Mouse (Mus musculus) bone marrow macrophage, adult 2 months (primary cell): Measurements from ENCODE around the gene Git1. TPM values are rescaled to one million over a fixed set of nuclear protein-coding genes. Genes with fewer than 3 reads are reported as not detected.

Experiments used
- H3K27ac ChIP-seq: 2 replicates; pipeline ENCODE4 v1.5.1; 2012; ENCODE audit warnings: low read depth, low read length; ENCODE audit not compliant: insufficient read depth
- H3K4me1 ChIP-seq: 2 replicates; pipeline ENCODE4 v1.6.1; 2012; ENCODE audit warnings: low read length; ENCODE audit not compliant: control insufficient read depth, insufficient read depth
- H3K4me3 ChIP-seq: 2 replicates; pipeline ENCODE4 v1.5.1; 2012; ENCODE audit warnings: mild to moderate bottlenecking, low read length, moderate library complexity; ENCODE audit not compliant: insufficient read depth
- CTCF ChIP-seq: IDR thresholded peaks from 2 replicates; pipeline ENCODE4 v1.5.1; 2012; ENCODE audit warnings: low read depth, mild to moderate bottlenecking, low read length, moderate library complexity
- POLR2A ChIP-seq: IDR thresholded peaks from 2 replicates; pipeline ENCODE4 v1.6.1; 2012; ENCODE audit warnings: mild to moderate bottlenecking, low read depth, low read length, borderline replicate concordance
- polyA plus RNA-seq: library from polyadenylated mRNA; stranded (reverse); fragments of >200 nt; gene quantifications from 2 replicates; pipeline ENCODE4 v1.2.4, GENCODE M21; 2012; ENCODE audit not compliant: missing spikeins, insufficient read depth, insufficient read length

The Git1 gene
- polyA plus RNA-seq, 1 experiment, result 34.0 TPM

- Histone ChIP-seq H3K27ac (no peak overlapping the region), H3K4me1 (peaks cover 35% of the 10 kb centered on the region), H3K4me3 (no peak overlapping the region)
- TF ChIP-seq CTCF, result no peak
- TF ChIP-seq POLR2A, result no peak
Measured at GRCm38 (mm10) chr11:77498261-77499139, 5.1 kb downstream of the Git1 start.

DNA sequence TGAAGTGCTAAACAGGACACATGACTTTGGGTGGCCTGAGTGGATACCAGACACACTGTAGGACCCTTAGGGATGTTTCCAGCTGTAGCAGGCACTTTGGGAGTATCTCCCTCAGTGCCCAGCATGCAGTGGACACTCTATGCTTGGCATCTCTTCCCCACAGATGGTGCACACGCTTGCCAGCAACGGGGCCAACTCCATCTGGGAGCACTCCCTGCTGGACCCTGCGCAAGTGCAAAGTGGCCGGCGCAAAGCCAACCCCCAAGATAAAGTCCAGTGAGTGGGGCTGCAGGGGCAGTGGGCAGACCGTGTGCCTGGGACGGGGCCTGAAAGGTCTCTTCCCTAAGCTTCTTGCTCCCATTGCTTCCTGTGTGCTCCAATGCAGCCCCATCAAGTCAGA, 6.0 kb downstream of the Git1 start:
- peaks cover 35% of the 10 kb centered on the region for H3K4me1 ChIP-seq
- no peak for TF ChIP-seq POLR2A
- no peak for TF ChIP-seq CTCF
- H3K27ac ChIP-seq, result no peak overlapping the region
- H3K4me3 ChIP-seq, result no peak overlapping the region

DNA sequence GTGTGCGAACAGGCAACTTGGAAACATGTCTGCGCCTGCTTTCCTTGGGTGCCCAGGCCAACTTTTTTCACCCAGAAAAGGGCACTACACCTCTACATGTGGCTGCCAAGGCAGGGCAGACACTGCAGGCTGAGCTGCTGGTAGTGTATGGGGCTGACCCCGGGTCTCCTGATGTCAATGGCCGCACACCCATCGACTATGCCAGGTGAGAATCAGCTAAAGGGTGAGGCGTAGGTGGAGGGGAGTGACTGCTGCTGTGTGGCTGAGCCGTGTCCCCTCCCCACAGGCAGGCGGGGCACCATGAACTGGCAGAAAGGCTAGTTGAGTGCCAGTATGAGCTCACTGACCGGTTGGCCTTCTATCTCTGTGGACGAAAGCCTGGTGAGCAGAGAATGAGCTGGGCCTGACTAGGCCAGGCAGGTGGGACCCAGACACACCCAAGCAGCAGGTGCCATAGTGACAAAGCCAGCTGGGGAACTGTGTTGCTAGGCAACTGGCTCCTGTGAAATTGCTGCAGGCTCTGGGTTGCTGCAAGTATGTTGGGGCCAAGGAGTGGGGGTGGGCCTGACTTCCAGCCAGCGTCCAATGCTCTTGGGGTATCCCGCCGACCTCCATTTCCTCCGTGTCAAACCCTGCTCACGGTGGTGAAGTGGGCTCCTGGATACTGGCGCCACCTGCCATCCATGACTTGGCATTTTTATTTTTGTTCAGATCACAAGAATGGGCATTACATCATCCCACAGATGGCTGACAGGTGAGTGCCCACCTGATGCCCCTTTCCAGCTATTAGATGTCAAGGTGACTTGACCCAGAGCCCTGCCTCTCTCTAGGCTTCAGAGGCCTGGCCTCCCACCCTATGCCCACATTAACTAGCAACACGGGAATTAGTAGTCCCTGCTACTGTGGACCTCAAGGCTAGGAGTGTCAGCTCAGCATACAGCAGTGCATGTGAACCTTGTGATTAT, 7.3 kb downstream of the Git1 start:
- no peak overlapping the region for H3K4me3 ChIP-seq
- no peak overlapping the region for H3K27ac ChIP-seq
- TF ChIP-seq POLR2A (no peak), CTCF (no peak)
- peaks cover 24% of the 10 kb centered on the region for H3K4me1 ChIP-seq

DNA sequence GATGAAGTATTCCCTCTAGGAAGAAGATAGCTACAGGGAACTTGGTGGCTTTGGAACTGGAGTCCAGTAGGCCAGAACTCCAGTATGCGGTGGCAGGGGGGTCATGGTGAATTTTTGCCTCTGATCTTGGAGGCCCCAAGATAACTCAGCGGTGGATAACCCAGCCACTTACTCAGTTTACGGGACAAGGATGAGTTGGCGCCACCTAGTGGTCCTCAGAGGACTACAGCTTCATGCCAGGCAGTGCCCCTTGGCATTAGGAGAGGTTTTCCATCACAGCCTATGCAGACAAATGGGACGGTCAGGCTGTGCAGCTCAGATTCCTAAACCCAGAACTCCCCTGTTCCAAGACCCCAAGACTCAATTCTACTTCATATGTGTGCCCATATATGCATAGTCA, 8.0 kb downstream of the Git1 start:
- H3K27ac ChIP-seq, result no peak overlapping the region
- H3K4me1 ChIP-seq, result peaks cover 17% of the 10 kb centered on the region
- peak; percentile 58 for TF ChIP-seq CTCF
- TF ChIP-seq POLR2A, result no peak
- H3K4me3 ChIP-seq, result no peak overlapping the region

DNA sequence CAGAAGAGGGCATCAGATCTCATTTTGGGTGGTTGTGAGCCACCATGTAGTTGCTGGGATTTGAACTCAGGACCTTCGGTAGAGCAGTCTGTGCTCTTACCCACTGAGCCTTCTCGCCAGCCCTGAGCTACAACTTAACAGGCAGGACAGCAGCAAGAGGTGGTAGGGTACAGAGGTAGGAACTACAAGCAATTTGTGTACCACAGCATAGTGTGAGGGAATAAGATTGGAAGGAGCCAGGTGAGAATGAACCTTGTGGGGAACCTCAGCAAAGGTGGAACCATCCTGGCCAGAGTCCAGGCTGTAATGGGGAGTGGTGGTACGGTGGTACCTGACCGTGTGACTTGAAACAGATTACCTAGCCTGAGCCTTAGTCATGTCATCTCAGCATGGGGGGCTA, 8.6 kb downstream of the Git1 start:
- Histone ChIP-seq H3K27ac (no peak overlapping the region), H3K4me1 (peaks cover 13% of the 10 kb centered on the region), H3K4me3 (no peak overlapping the region)
- TF ChIP-seq POLR2A, result no peak

DNA sequence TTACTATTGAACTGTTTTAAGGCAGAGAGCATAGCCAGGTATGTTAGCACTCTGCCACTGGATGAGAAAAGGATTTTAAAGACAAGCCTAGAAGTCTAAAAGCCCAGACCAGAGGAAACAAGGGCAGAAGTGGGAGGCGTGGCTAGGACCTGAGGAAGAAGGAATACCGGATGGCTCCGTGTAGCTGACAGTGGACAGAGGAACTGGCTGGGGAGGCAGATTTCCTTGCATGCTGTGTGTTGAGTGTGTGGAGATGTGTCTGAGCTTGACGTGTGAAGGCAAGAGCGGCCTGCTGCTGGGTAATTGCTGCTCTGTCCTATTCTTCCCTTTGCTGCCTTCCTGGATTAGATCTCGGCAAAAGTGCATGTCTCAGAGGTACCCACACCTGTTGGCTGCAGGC, 9.1 kb downstream of the Git1 start:
- no peak overlapping the region for H3K27ac ChIP-seq
- TF ChIP-seq CTCF (no peak), POLR2A (no peak)
- H3K4me3 ChIP-seq, result no peak overlapping the region
- peaks cover 8% of the 10 kb centered on the region for H3K4me1 ChIP-seq

DNA sequence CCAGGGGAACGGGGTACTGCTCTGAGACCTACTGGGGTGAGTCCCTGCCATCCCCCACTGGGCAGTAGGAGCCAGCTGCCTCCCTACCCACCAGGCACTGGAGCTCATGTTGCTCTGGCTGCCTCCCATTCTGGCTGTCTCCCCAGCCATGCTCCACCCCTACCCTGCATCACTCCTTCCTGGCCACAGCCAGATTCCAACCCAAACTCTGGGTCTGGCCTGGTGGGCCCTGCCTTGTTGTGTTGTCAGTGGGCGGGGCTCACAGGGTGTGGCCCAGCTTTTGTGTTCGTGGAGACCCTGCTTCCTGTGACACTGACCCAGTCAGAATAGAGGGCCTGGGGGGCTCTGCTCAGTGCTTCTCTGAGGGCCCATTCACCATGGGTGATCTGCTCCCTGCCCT, 10.1 kb downstream of the Git1 start:
- Histone ChIP-seq H3K4me3 (no peak overlapping the region), H3K27ac (no peak overlapping the region), H3K4me1 (peaks cover 4% of the 10 kb centered on the region)
- no peak for TF ChIP-seq CTCF
- TF ChIP-seq POLR2A, result no peak

GRCm38 (mm10) chr11:77504377-77504776, 11.0 kb downstream of the Git1 start:
- Histone ChIP-seq H3K27ac (no peak overlapping the region), H3K4me1 (peaks cover 4% of the 10 kb centered on the region), H3K4me3 (no peak overlapping the region)
- no peak for TF ChIP-seq POLR2A
- TF ChIP-seq CTCF, result no peak

DNA sequence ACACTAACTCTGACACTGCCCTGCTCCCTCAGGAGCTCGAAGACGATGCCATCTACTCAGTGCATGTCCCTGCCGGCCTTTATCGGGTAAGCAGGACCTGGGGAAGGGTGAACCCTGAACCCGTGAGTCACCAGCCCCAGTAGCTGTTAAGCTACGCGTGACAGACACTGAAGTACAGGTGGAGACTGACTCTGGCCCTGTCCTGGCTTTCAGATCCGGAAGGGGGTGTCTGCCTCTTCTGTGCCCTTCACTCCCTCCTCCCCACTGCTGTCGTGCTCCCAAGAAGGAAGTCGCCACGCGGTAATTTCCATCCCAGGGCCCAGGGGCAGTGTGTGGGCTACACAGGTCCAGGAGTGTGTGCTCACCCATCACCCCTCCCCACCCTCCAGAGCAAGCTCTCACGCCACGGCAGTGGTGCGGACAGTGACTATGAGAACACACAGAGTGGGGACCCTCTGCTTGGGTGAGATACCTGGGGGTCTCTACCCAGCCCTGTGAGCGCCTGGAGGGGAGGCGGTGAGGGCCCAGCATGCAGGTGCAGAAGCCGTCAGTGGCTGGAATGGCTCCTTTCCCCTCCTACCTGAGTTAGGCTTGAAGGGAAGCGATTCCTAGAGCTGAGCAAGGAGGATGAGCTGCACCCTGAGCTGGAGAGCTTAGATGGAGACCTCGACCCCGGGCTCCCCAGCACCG, 12.1 kb downstream of the Git1 start:
- Histone ChIP-seq H3K27ac (no peak overlapping the region), H3K4me1 (peaks cover 4% of the 10 kb centered on the region), H3K4me3 (no peak overlapping the region)
- no peak for TF ChIP-seq POLR2A
